Mouse (Mus musculus) spleen, postnatal 0 days (tissue): ENCODE measurements around the gene Gm3187. TPM values are rescaled to one million over a fixed set of nuclear protein-coding genes. Genes with fewer than 3 reads are reported as not detected.

Source experiments
- polyA plus RNA-seq: library from polyadenylated mRNA; unstranded; fragments of >200 nt; fragmentation: Nextera tagmentation; extraction: Ambion mirVana; gene quantifications from 2 replicates; pipeline ENCODE4 v1.2.1, GENCODE M21; 2015

Gm3187 gene
- polyA plus RNA-seq = not detected in 2 replicates

GRCm38 (mm10) chr14:5483907-5484306 is at the start of gene Gm3187:
Gene Gm3187 (plus strand): TSS chr14:5484207.

GRCm38 (mm10) chr14:5455367-5455766 is 28.6 kb upstream of the Gm3187 start, which contains the start of gene Gm3194:
Gene Gm3194 (minus strand): TSS chr14:5455467.

GRCm38 (mm10) chr14:5477730-5478129 is 6.3 kb upstream of the Gm3187 start, which contains the start of gene Gm8246:
Gene Gm8246 (minus strand): TSS chr14:5477830.

GRCm38 (mm10) chr14:5501374-5501773 is 17.4 kb downstream of the Gm3187 start, which contains the start of gene Gm3488:
Gene Gm3488 (plus strand): TSS chr14:5501674.

GRCm38 (mm10) chr14:5538196-5538595 is 54.2 kb downstream of the Gm3187 start, which contains the start of gene Gm3532:
Gene Gm3532 (plus strand): TSS chr14:5538496.

Other genes with a start within 250 kb of the Gm3187 start
- gene Gm3526, start 223.6 kb upstream of the Gm3187 start, polyA plus RNA-seq = not detected in 2 replicates
- gene Gm3542, start 149.3 kb upstream of the Gm3187 start, polyA plus RNA-seq = not detected in 2 replicates
- 0.11 TPM in 1 of 2 replicates, not detected in the other for gene Gm3500, start 95.2 kb upstream of the Gm3187 start, polyA plus RNA-seq
- gene Gm3194, start 28.7 kb upstream of the Gm3187 start, polyA plus RNA-seq = 0.13 TPM in 1 of 2 replicates, not detected in the other
- gene Gm8246, start 6.4 kb upstream of the Gm3187 start, polyA plus RNA-seq = not detected in 2 replicates
- 0.12 and 0.24 TPM in 2 replicates for gene Gm3488, start 17.5 kb downstream of the Gm3187 start, polyA plus RNA-seq
- gene Gm3532, start 54.3 kb downstream of the Gm3187 start, polyA plus RNA-seq = not detected in 2 replicates
- not detected in 2 replicates for gene Gm8265, start 148.8 kb downstream of the Gm3187 start, polyA plus RNA-seq
- gene Gm9603, start 203.2 kb downstream of the Gm3187 start, polyA plus RNA-seq = not detected in 2 replicates